Mouse (Mus musculus) neural tube, embryonic 12.5 days (tissue): ENCODE results near the gene Rmnd5a. TPM values are rescaled to one million over a fixed set of nuclear protein-coding genes. Genes with fewer than 3 reads are reported as not detected.

ENCODE experiments used
- polyA plus RNA-seq: library from polyadenylated mRNA; unstranded; fragments of >200 nt; fragmentation: Nextera tagmentation; extraction: Ambion mirVana; gene quantifications from 2 replicates; pipeline ENCODE4 v1.2.1, GENCODE M21; 2016

Gene Rmnd5a
- polyA plus RNA-seq, 1 experiment from 2014 or later: 17.4 TPM

Other genes starting within 250 kb of the Rmnd5a start
- not detected in 2 replicates for gene Fabp1, start 240.8 kb downstream of the Rmnd5a start, polyA plus RNA-seq
- 25.3 and 26.6 TPM in 2 replicates for gene Krcc1, start 169.0 kb downstream of the Rmnd5a start, polyA plus RNA-seq
- 2.0 and 2.8 TPM in 2 replicates for gene Smyd1, start 118.4 kb downstream of the Rmnd5a start, polyA plus RNA-seq
- gene Cd8b1, start 117.8 kb downstream of the Rmnd5a start, polyA plus RNA-seq: 0.27 TPM in 1 of 2 replicates, not detected in the other
- not detected in 2 replicates for gene Cd8a, start 67.2 kb downstream of the Rmnd5a start, polyA plus RNA-seq
- 27.0 and 28.4 TPM in 2 replicates for gene Rnf103, start 53.3 kb upstream of the Rmnd5a start, polyA plus RNA-seq
- gene Chmp3, start 103.2 kb upstream of the Rmnd5a start, polyA plus RNA-seq: 52.2 and 59.5 TPM in 2 replicates
- gene Kdm3a, start 192.4 kb upstream of the Rmnd5a start, polyA plus RNA-seq: 77.8 and 79.6 TPM in 2 replicates